Mouse (Mus musculus): Measurements from ENCODE around the gene Spaca6.
"Not testable (repeated sequence)": the region's sequence is repeated elsewhere in the genome, so short reads cannot be mapped to it uniquely, and the experiment has no call there.

Gene Spaca6

GRCm38 (mm10) chr17:17844606-17845005 is 17.6 kb downstream of the Spaca6 start:
- not testable (repeated sequence) for DNase-seq (ENCODE audit: low read depth, low spot score)

- DNase-seq (ENCODE audit: low read depth, low spot score) = peak; percentile 42
Measured at GRCm38 (mm10) chr17:17845187-17846027, 18.4 kb downstream of the Spaca6 start.

DNA sequence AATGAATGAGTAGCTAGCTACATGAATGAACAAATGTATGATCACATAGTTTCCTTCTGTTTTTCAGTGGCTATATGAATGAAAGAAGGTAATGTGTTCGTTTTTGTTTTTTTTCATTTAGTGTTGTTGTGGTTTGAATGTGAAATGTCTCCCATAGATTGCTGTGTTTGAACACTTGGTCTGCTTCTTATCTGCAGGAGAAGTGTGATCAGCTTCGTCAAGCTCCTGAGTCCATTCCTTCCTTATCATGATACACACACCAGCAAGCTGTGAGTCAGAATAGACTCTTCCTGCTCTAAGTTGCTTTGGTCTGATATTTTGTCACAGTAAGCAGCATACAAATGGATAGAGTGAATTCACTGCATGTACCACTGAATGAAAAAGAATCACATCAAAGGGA is 22.0 kb downstream of the Spaca6 start:
- no peak for DNase-seq (ENCODE audit: low read depth, low spot score)

DNA sequence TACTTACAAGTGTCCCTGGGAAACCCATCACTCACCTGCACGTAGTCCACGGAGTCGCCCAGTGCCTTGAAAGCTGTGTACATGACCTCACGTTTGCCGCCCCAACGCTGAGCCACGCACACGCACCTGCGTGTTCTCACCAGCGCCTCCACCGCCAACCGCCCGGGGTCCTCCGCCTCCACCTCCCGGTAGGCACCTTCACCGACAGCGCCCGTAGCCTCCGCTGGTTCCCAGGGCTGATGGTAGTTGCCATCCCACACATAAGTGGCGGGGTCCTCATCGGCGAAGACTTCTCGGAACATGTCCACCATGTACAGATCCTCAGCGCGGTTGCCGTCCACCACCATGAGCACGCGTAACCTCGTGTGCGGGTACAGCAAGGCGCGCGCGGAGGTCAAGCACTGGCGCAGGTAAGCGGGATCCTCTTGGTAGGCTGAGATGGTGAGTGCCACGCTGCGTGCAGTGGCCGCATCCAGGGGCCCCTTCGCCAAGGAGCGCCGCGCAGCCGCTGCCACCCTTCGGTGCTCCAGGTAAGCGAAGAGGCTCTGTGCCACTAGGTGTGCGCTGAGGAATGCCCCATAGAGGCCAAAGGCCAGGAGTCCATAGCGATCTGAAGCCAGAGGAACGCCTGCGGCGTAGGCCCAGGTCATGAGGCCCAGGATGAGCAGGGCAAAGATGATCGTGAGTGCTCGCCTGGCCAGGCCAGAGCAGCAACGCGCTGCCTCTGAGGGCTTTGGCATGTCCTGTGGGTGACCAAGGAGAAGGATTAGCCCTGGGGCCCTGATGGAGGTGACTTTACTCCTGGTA is 23.2 kb downstream of the Spaca6 start:
- no peak for DNase-seq (ENCODE audit: low read depth, low spot score)

DNA sequence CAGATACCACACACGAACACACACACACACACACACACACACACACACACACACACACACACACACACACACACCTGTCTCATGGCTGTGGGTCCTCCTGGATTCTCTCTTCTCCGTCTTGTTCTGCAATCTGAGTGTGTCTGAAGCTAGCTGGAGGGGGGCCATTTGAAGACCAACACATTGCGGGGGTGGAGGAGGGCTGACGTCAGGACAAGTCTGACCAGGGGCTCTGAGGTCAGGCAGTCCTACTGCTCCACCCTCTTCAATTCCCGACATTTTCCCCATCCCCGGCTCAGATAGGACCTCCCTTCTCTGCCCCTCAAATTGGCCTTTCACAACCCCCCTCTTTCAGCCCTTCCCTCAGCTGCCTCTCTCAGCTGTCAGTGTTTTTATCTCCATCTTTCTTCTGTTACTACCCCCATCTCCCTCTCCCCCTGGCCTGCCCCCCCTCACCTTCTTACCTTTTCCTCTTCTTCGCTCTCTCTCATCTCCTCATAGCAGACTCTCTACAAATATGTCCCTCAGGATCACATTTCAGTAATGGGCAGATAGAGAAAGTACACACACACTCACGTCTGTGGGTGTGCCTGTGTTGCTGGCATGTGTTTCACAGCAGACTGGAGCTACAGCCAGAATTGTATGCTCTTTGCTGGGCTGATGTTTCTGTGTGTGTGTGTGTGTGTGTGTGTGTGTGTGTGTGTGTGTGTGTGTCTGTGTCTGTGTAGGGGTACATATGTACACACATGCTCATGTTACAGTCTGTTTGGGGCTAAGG is 28.3 kb downstream of the Spaca6 start, which contains the start of gene Has1:
Has1 (minus strand) TSS at position 142 of the 775 bp plus-strand sequence.
- no peak for DNase-seq (ENCODE audit: low read depth, low spot score)

DNA sequence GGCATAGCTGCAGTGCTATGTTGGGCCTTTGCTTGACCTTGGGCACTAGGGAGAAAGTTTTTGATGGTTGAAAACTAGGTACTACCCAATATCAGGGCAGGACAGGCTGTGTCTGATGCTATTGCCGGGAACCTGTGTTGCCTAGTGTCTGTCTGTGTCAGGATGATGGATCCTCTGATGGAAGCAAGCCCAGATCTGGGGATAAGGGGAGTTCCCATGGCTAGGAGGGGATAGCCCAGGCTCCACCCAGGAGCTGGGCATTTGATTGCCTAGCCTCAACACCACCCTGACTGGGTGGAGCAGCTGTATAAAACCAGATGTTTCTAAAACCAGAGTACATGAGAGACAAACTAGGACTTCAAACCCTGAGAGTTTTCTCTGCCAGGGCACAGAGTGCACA is 29.7 kb downstream of the Spaca6 start:
- DNase-seq (ENCODE audit: low read depth, low spot score) = no peak

- DNase-seq (ENCODE audit: low read depth, low spot score) = no peak
Measured at GRCm38 (mm10) chr17:17857446-17857845, 30.5 kb downstream of the Spaca6 start.

GRCm38 (mm10) chr17:17860110-17860509 is 33.2 kb downstream of the Spaca6 start:
- no peak for DNase-seq (ENCODE audit: low read depth, low spot score)

DNA sequence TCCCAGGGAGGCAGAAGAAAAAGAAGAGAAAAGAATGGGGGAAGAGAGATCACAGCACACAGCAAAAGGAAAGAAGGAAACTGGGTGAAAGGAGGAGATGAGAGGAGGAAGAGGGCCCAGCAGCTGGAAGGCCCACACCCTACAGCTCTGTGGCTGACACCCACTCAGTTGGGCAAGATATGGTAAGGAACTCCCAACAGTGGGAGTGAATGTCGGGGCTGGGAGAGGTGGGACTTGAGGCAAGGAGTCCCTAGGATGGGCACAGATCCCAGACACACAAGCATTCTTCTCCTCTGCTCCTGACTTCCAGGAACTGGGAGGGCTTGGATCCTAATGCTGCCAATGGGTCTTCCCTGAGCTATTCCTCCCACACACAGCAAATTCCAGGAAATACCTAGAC is 35.4 kb downstream of the Spaca6 start:
- no peak for DNase-seq (ENCODE audit: low read depth, low spot score)

GRCm38 (mm10) chr17:17865168-17865567 is 38.2 kb downstream of the Spaca6 start:
- DNase-seq (ENCODE audit: low read depth, low spot score) = no peak

DNA sequence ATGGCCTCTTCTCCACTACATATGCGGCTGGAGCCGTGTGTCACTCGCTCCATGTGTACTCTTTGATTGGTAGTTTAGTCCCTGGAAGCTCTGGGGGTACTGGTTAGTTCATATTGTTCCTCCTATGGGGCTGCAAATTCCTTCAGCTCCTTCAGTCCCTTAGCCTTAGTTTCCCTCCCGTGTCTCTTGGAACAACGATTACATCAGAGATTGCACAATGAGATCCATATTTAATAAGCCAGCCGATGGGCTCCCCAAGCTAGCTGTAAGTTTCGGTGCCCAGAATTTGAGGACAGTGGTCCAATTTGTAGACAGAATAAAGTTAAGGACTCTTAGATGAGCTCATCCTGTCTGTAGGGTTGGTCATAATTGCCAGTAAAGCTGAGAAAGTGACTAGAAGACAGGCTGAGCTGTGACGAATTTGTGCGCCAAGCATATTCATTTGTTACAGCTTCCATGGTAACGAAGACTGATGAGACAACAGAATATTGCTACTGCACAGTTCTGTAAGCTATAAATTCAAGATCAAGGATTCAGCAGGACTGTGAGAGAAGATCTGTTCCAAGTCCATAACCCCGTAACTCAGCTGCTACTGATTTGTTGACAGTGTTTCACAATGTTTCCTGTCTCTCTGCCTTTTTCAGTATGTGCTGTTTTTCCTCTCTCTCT is 40.0 kb downstream of the Spaca6 start:
- no peak for DNase-seq (ENCODE audit: low read depth, low spot score)

DNA sequence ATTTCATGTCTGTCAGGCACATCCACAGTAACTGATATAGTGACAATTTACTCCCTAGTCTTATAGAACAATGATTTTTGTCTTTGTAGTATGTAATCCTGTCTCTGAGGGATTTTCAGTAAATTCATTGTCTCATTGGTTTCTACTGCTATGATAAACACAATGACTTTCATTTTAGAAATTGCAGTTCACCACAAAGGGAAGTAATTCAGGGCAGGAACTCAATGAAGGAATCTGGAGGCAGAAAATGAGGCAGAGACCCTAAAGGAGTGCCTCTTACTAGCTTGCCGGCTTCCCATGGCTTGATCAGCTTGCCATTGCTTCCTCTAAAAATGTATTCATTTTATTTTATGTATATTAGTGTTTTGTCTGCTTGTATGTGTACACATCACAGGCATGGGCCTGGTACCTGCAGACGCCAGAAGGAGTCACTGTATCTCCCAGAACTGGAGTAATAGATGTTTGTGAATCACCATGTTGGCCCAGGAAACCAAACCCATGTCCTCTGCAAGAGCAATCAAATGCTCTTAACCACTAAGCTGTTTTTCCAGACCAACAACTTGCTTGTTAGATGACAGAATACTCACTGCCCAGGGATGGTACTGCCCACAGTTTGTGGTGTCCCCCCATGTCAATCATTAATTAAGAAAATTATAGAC is 44.1 kb downstream of the Spaca6 start:
- DNase-seq (ENCODE audit: low read depth, low spot score) = no peak

DNA sequence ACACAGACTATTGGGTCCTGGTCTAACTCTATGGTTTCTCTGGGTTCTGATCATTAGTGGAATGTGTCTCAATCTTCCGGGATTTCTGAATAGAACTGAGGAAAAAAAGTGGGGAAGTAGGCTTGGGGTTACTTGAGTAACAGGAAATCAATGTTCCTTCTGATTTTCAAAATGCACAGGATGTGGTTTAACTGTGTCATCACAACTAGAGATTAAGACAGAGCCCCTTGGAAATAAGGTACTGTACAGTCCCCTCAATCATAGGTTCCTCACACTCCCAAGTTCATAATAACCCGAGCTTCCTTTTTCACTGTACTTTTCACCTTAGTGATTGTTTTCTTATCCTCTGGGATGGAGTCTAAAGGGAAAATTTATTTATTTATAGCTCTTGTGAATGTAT is 44.7 kb downstream of the Spaca6 start:
- no peak for DNase-seq (ENCODE audit: low read depth, low spot score)

GRCm38 (mm10) chr17:17879347-17879746 is 52.4 kb downstream of the Spaca6 start:
- DNase-seq (ENCODE audit: low read depth, low spot score) = no peak

DNA sequence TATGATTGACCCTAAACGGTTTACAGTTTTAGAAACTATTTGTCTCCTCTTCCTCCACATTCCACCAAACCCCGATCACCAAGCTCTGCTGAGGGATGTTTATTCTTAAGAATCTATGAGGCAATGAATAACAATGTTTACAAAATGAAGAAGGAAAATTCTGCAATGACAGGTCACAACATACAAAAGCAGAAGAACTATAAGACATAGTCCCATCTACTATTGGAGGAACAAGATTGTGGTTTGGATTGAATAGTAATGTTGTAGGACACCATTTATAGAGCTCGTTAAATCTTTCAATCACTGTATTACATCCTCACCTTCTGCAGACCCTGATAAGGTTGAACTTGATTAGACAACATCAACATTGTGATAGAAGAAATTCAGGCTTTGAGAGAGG is 55.7 kb downstream of the Spaca6 start:
- no peak for DNase-seq (ENCODE audit: low read depth, low spot score)

GRCm38 (mm10) chr17:17883840-17884239 is 56.9 kb downstream of the Spaca6 start, which contains the start of gene Fpr1:
Gene Fpr1 (minus strand): TSS chr17:17883940.
- no peak for DNase-seq (ENCODE audit: low read depth, low spot score)

DNA sequence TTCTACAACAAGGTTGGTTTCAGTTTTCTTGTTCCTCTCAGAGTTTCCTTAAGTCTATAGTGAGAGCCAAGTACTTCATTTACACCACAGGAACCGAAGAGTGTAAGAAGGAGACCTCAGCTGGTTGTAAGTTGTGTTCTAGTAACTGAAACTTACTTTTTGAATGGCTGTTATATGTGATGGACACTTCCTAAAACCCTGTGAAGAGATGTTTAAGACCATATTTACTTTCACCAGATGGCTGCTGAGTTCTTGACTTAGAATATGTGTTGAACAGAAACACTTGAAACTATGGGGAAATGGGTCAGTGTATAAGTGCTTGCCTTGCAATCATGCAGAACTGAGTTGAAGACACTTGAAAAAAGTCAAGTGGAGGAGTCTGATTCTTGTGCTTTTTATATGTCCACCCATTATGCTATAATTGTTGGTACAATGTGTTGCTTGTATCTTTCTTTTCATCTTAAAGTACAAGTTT is 60.9 kb downstream of the Spaca6 start, which contains the start of the genes Fpr2 and Fpr3:
Fpr2 (plus strand) TSS at position 51 of the 475 bp plus-strand sequence.
Fpr3 (plus strand) TSS at position 79 of the 475 bp plus-strand sequence.
- DNase-seq (ENCODE audit: low read depth, low spot score) = no peak

- no peak for DNase-seq (ENCODE audit: low read depth, low spot score)
Measured at GRCm38 (mm10) chr17:17889732-17890425, 62.9 kb downstream of the Spaca6 start.

Data from CD4-positive helper T cell, adult 2 months (primary cell).